Mouse (Mus musculus): ENCODE data around the gene Ints5.

DNA sequence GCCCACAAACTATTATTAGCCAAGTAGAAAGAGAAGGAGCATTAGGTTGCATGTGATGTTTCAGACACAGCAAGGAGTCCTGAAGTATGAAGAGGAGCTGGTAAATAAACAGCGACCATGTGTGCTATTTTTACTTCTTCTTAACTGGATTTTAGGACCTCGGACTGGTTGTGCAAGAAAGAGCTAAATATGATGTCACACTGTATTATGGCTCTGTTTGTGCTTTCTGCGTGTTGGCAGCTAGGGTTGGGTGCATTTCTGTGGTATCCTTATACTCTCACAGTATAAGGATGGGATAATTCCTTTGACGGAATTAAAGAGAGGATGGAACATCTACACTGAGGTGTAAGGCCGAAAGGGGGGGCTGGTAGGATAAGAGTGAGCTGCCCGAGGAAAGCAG lies 52.4 kb downstream of the Ints5 start:
- TF ChIP-seq GATA1 (IDR thresholded peaks at IDR 0.05; ENCODE audit: low read length), result no peak
- TF ChIP-seq TAL1 (IDR thresholded peaks at IDR 0.05; ENCODE audit: low read length), result no peak

Measured in erythroblast, embryonic 14.5 days (primary cell).